Mouse (Mus musculus) A20 (cell line): ENCODE data around the gene Nfam1.

ENCODE experiments used
- DNase-seq: peaks from one replicate; pipeline ENCODE4 v3.0.0-alpha.2; 2011; ENCODE audit warnings: low read depth, low spot score

Gene Nfam1

GRCm38 (mm10) chr15:83038812-83039211 lies 5.7 kb upstream of the Nfam1 start:
- no peak for DNase-seq

GRCm38 (mm10) chr15:83037755-83038483 lies 4.8 kb upstream of the Nfam1 start:
- DNase-seq = peak; percentile 92

GRCm38 (mm10) chr15:83036900-83037519 lies 3.9 kb upstream of the Nfam1 start:
- no peak for DNase-seq

- peak; percentile 79 for DNase-seq
These were observed 3.0 kb upstream of the Nfam1 start for GRCm38 (mm10) chr15:83036089-83036488.

- no peak for DNase-seq
These were observed 1.3 kb upstream of the Nfam1 start for GRCm38 (mm10) chr15:83034275-83034977.

- no peak for DNase-seq
These were observed 2.2 kb downstream of the Nfam1 start for GRCm38 (mm10) chr15:83030884-83031283.

- no peak for DNase-seq
These were observed 3.1 kb downstream of the Nfam1 start for GRCm38 (mm10) chr15:83029725-83030718.

GRCm38 (mm10) chr15:83026129-83026528 lies 7.0 kb downstream of the Nfam1 start:
- no peak for DNase-seq

- DNase-seq = no peak
These were observed 7.9 kb downstream of the Nfam1 start for GRCm38 (mm10) chr15:83025041-83025760.

GRCm38 (mm10) chr15:83022947-83023346 lies 10.2 kb downstream of the Nfam1 start:
- no peak for DNase-seq

- DNase-seq = peak; percentile 63
These were observed 22.0 kb downstream of the Nfam1 start for GRCm38 (mm10) chr15:83010990-83011664.

GRCm38 (mm10) chr15:83010423-83010822 lies 22.7 kb downstream of the Nfam1 start:
- no peak for DNase-seq

- DNase-seq = no peak
These were observed 23.6 kb downstream of the Nfam1 start for GRCm38 (mm10) chr15:83009532-83009931.

- DNase-seq = peak; percentile 90
These were observed 24.2 kb downstream of the Nfam1 start for GRCm38 (mm10) chr15:83008761-83009423.

GRCm38 (mm10) chr15:83007346-83007920 lies 25.7 kb downstream of the Nfam1 start:
- no peak for DNase-seq

GRCm38 (mm10) chr15:83002665-83003548 lies 30.2 kb downstream of the Nfam1 start:
- peak; percentile 33 for DNase-seq

- DNase-seq = peak; percentile 90
These were observed 34.3 kb downstream of the Nfam1 start for GRCm38 (mm10) chr15:82998811-82999221.

- DNase-seq = no peak
These were observed 36.7 kb downstream of the Nfam1 start for GRCm38 (mm10) chr15:82996431-82996830.
